Mouse (Mus musculus) bone marrow, adult 2 months (tissue): ENCODE measurements around the gene Acer3. TPM values are rescaled to one million over a fixed set of nuclear protein-coding genes. Genes with fewer than 3 reads are reported as not detected.

ENCODE experiments used
- H3K27ac ChIP-seq: fragments of 200-500 bp; 2 replicates; pipeline ENCODE4 v1.5.1; 2012; ENCODE audit warnings: low read depth, mild to moderate bottlenecking, control low read depth, inconsistent platforms, low read length; ENCODE audit not compliant: control insufficient read depth, poor library complexity, insufficient read depth
- H3K4me1 ChIP-seq: fragments of 200-500 bp; 2 replicates; pipeline ENCODE4 v1.6.1; 2011; ENCODE audit warnings: low read length; ENCODE audit not compliant: control insufficient read depth, insufficient read depth
- H3K4me3 ChIP-seq: fragments of 200-500 bp; replicated peaks from 2 replicates; pipeline ENCODE3; 2011; ENCODE audit warnings: mild to moderate bottlenecking, low read depth, low read length, control low read depth; ENCODE audit not compliant: control insufficient read depth
- CTCF ChIP-seq: fragments of 200-500 bp; IDR thresholded peaks from 2 replicates; pipeline ENCODE4 v1.5.1; 2011; ENCODE audit warnings: low read length, control low read depth; ENCODE audit not compliant: control insufficient read depth, insufficient read depth
- POLR2A ChIP-seq: fragments of 200-500 bp; IDR thresholded peaks from 2 replicates; pipeline ENCODE4 v1.6.1; 2011; ENCODE audit warnings: low read depth, mild to moderate bottlenecking, control low read depth, low read length, borderline replicate concordance; ENCODE audit not compliant: control insufficient read depth
- WGBS: fragments of 180-500 bp; shearing (Covaris S2); methylation state at CpG from one replicate; pipeline ENCODE4 v1.1.7; 2018; 5-methylcytosine and 5-hydroxymethylcytosine counted together
- polyA plus RNA-seq: library from polyadenylated mRNA; stranded (reverse); fragments of >200 nt; gene quantifications from 2 replicates; pipeline ENCODE4 v1.2.4, GENCODE M21; 2011; ENCODE audit warnings: low replicate concordance; ENCODE audit not compliant: missing spikeins, insufficient read depth, insufficient read length

Acer3 gene
- polyA plus RNA-seq, result 11.7 and 12.9 TPM in 2 replicates

DNA sequence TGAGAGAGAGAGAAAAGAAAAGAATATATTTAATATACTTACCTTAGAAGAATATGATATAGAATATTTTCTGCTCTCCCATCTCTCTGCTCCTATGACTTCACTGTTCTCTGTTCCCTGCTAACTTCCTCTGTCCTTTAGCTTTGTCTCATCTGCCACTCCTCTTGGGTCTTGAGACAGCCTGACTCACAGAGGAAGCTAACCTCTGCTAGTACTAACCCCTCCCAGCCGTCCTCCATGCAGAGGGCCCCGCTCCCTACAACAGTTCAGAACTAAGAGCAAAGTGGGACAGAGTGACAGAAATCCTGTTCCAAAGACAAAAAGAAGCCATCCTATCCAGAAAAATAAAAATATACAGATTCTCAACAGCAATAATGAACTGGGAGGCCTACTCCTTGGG is at the start of gene Acer3:
Gene Acer3, minus strand, starts transcription at position 126 of the 400 bp plus-strand sequence.
- TF ChIP-seq CTCF, result no peak
- no peak for TF ChIP-seq POLR2A
- 54% methylated on average over 2 of the region's 2 CpGs for WGBS
- peaks cover 3% of the 10 kb centered on the region; the same call in 1 of the 2 replicates for H3K4me1 ChIP-seq
- peak within 1 kb of the TSS; percentile 26 for H3K27ac ChIP-seq
- no peak within 1 kb of the TSS for H3K4me3 ChIP-seq

DNA sequence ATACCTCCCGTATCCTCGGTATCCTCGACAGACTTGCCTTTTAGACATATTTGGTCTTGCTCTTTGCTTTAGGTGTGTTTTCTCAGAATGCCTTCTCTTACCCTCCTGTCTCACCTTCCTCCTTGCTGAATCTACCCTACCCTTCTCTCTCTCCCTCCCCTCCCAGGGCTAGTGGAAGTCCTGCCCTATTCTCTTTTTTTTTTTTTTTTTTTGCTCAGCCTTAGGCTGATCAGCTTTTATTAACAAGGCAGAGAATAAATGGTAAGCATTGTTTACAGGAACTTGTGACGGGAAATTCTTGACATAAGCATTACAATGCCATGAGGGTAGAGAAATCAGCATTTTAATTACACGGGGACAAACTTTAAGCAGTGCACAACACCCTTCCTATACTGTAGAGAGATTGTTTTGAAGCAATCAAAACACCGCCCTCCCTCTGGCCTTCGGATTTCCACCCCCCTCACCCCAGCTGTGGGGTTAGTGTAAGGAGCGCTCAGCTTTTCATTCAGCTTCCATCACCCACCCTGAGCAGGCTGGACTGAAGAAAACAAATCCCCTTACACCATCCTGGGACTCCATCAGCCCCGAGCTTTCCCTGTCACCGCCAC is 48.9 kb upstream of the Acer3 start:
- TF ChIP-seq CTCF (no peak), POLR2A (no peak)
- WGBS, result 76% methylated on average over 10 of the region's 10 CpGs
- no peak overlapping the region for H3K27ac ChIP-seq
- H3K4me1 ChIP-seq, result no peaks in the 10 kb centered on the region
- H3K4me3 ChIP-seq, result no peak overlapping the region

DNA sequence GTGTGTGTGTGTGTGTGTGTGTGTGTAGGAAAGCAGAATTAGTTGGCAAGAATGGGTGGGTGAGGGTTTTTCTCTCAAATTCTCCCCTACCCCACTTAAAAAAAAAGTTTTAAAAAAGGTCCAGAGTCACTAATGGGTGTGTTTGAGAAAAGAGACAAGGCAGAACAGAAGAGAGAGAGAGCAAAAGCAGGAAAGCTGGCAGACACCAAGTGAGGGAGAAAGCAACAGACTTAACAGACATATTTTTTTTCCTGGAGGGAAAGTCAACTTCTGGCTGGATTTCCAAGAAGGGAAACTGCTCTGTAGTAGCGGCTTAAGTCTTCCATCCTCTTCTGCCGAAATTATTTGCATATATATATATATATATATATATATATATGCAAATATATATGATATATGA is 40.7 kb upstream of the Acer3 start:
- H3K4me3 ChIP-seq, result no peak overlapping the region
- TF ChIP-seq POLR2A (no peak), CTCF (no peak)
- no peaks in the 10 kb centered on the region for H3K4me1 ChIP-seq
- no peak overlapping the region for H3K27ac ChIP-seq
- WGBS, result 19% methylated on average over 2 of the region's 2 CpGs

DNA sequence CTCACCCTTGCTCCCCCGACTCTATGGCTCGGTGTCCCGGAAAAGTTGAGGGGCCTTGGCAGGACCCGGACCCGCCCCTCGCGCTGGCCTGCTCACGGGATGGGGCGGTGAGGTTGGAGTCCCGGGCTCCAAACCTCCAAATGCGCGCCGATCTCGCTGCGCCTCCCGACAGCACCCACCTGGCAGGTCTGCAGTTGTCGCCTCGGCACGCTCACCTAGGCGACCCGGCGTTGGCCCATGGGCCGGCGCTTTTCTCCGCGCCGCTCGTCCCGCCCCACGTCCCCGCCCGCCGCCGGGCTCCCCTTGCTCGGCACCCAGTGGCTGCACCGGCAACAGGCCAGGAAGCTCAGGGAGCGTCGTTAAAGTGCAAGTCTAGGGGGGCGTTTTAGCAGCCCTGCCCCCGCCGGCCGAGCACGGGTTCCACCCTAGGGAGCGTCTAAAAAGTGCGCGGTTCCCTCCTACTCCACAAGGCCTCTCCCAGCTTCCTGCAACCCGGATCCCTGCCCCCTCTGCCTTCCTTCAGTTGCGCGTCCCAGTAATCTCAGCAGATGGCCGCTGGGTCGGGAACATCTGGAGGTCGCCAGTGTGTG is 40.1 kb upstream of the Acer3 start, which contains the start of gene Tsku:
Gene Tsku, minus strand, starts transcription at position 266 of the 590 bp plus-strand sequence.
- no peak within 1 kb of the TSS for H3K4me3 ChIP-seq
- no peaks in the 10 kb centered on the region for H3K4me1 ChIP-seq
- TF ChIP-seq POLR2A (no peak), CTCF (no peak)
- H3K27ac ChIP-seq, result no peak within 1 kb of the TSS
- 1% methylated on average over 52 of the region's 52 CpGs for WGBS

DNA sequence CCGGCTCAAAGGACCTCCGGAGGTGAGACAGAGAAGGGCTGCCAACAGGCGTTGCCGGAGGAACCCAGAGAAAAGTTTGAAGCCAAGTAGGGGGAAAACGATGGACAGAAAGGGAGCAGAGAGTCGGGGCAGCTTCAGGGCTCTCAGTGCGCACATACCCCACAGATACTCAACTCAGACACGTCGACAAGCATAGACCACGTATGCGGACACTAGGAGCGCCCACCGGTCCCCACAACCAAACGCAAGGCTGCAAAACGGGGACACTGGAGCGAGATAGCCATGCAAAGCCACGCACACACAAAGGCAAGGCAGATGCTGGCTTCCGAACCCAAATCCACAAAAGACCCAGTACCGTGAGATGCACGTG is 39.6 kb upstream of the Acer3 start:
- H3K4me1 ChIP-seq, result no peaks in the 10 kb centered on the region
- WGBS, result 2% methylated on average over 20 of the region's 20 CpGs
- no peak overlapping the region for H3K27ac ChIP-seq
- no peak overlapping the region for H3K4me3 ChIP-seq
- TF ChIP-seq CTCF (no peak), POLR2A (no peak)

DNA sequence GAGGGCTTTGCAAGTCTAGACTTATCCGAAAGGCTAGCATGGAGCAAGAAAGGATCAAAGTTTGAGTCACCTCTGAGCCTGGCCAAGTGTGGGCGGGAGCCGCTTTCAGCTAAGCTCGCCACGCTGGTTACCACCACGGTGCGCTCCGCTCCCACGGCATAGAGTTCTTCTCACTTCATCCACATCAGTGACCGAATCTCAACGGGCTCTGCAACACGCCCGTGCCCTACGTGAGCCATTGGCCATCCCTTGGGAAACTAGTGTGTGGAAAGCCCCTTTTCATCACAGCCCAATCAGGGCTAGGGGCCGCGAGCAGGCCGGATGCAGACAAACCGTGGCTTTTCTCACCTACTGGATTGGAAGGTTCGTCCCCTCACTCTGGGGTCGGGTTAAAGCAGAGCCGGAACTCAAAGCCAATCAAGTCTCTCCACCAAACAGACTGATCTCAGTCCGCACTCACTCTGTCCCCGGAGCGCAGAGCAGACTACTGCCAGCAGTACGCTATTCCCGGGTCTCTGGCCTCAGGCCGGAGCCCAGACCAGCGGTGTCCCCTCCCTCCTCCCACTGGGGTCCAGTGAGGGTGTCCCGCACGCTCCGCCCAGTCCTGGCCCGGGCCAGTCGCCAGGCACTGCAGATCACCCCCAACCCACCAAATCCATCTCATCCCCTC is 39.1 kb upstream of the Acer3 start:
- no peaks in the 10 kb centered on the region for H3K4me1 ChIP-seq
- no peak overlapping the region for H3K4me3 ChIP-seq
- WGBS, result 11% methylated on average over 33 of the region's 33 CpGs
- H3K27ac ChIP-seq, result no peak overlapping the region
- no peak for TF ChIP-seq CTCF
- no peak for TF ChIP-seq POLR2A

DNA sequence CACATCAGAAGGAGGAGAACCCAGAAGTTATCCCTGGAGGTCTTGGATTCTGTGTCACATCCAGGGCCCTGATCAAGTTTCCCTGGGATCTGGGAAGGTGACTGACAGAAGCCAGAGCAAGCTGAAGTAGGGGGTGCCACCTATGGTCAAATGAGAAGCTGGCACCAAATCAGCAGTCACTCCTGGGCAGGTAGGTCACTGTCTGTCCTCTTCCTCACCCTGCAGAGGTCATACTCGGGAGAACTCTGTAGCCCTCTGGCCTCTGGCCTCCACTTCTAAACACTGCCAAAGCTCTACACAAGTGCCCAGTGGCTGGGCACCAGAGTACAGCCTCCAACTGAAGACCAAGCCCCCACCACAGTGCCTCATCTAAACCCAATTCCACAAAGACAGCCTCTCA is 37.0 kb upstream of the Acer3 start:
- TF ChIP-seq POLR2A (no peak), CTCF (no peak)
- Histone ChIP-seq H3K27ac (no peak overlapping the region), H3K4me1 (no peaks in the 10 kb centered on the region), H3K4me3 (no peak overlapping the region)
- WGBS, result 79% methylated on average over 1 of the region's 1 CpGs

DNA sequence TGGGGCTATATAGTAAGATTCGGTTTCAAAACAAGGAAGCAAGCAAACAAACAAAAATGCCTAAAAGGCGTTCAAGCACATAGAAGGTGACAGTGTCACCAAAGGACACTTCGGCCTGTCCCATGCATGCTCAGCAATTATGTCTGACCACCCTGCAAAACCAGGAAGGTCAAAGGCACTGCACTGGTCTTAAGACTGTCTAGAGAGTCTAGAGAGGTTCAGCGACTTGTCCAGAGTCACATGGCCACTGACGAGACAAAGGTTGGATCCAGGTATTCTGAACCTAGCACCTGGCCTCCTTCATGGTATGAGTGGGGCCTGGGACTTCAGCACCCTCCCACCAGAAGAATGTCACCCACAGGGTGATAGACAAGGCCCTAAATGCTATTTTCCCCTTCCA is 36.3 kb upstream of the Acer3 start:
- H3K27ac ChIP-seq, result no peak overlapping the region
- H3K4me1 ChIP-seq, result no peaks in the 10 kb centered on the region
- 76% methylated on average over 5 of the region's 5 CpGs for WGBS
- TF ChIP-seq CTCF (no peak), POLR2A (no peak)
- H3K4me3 ChIP-seq, result no peak overlapping the region
